Mouse (Mus musculus) kidney, adult 2 months (tissue): ENCODE data around the gene Lrrc34.

Experiments used
- CTCF ChIP-seq: fragments of 200-500 bp; conservative IDR thresholded peaks from 2 replicates; pipeline ENCODE4 v1.5.1; 2011; ENCODE audit warnings: low read depth, mild to moderate bottlenecking, control low read depth, low read length, moderate library complexity, mixed read lengths; ENCODE audit not compliant: insufficient read depth, insufficient read length
- POLR2A ChIP-seq: fragments of 200-500 bp; IDR thresholded peaks from one replicate; pipeline ENCODE4 v1.6.1; 2011; ENCODE audit warnings: low read depth, low read length, control low read depth

- TF ChIP-seq POLR2A (peak; percentile 55), CTCF (peak; percentile 42)
Observed at GRCm38 (mm10) chr3:30602065-30602739, 45.5 kb downstream of the Lrrc34 start, which contains the start of gene Mynn.
